Mouse (Mus musculus): ENCODE data around the gene N4bp1.

GRCm38 (mm10) chr8:86800966-86801365 lies 84.1 kb downstream of the N4bp1 start:
- TF ChIP-seq POLR2A (IDR thresholded peaks at IDR 0.05; ENCODE audit: low read depth, low read length) = no peak
- TF ChIP-seq CTCF (IDR thresholded peaks at IDR 0.05; ENCODE audit: extremely low read depth, insufficient read depth, insufficient read length, insufficient replicate concordance) = no peak

Measured in spleen, adult 2 months (tissue).